Mouse (Mus musculus) liver, embryonic 16.5 days (tissue): ENCODE measurements around the gene Gm6588. TPM values are rescaled to one million over a fixed set of nuclear protein-coding genes. Genes with fewer than 3 reads are reported as not detected.

Experiments
- ATAC-seq: fragments of 200-750 bp; cut with Nextera tagmentation; 2 replicates; pipeline ENCODE4 v1.8.0; 2017; ENCODE audit warnings: low read depth, mild to moderate bottlenecking, moderate number of reproducible peaks, moderate library complexity
- H3K27ac ChIP-seq: fragments of 300-500 bp; sonication (generic); 2 replicates; pipeline ENCODE4 v1.5.1; 2014; ENCODE audit warnings: mild to moderate bottlenecking, low read length
- H3K27me3 ChIP-seq: fragments of 300-500 bp; sonication (generic); 2 replicates; pipeline ENCODE4 v1.6.1; 2014; ENCODE audit warnings: low read depth, low read length, mixed read lengths; ENCODE audit not compliant: control insufficient read depth, insufficient read depth
- H3K36me3 ChIP-seq: fragments of 300-500 bp; sonication (generic); 2 replicates; pipeline ENCODE4 v1.6.1; 2014; ENCODE audit warnings: mild to moderate bottlenecking; ENCODE audit not compliant: control insufficient read depth, insufficient read depth
- H3K4me1 ChIP-seq: fragments of 300-500 bp; sonication (generic); 2 replicates; pipeline ENCODE4 v1.6.1; 2014; ENCODE audit warnings: low read depth, low read length, mixed read lengths; ENCODE audit not compliant: control insufficient read depth
- H3K4me2 ChIP-seq: fragments of 300-500 bp; sonication (generic); 2 replicates; pipeline ENCODE4 v1.6.1; 2014; ENCODE audit warnings: low read depth, low read length, mixed read lengths
- H3K4me3 ChIP-seq: fragments of 300-500 bp; sonication (generic); 2 replicates; pipeline ENCODE4 v1.5.1; 2014; ENCODE audit warnings: low read depth, mild to moderate bottlenecking, low read length
- H3K9ac ChIP-seq: fragments of 300-500 bp; sonication (generic); 2 replicates; pipeline ENCODE4 v1.6.1; 2014; ENCODE audit warnings: low read depth, low read length
- H3K9me3 ChIP-seq: fragments of 300-500 bp; sonication (generic); replicated peaks from 2 replicates; pipeline ENCODE4 v1.6.1; 2016; ENCODE audit warnings: low read length; ENCODE audit not compliant: control insufficient read depth
- WGBS: fragments of 180-500 bp; shearing (Covaris S2); extraction: QIAGEN DNeasy Blood & Tissue Kit; methylation state at CpG from one replicate; pipeline ENCODE4 v1.1.7; 2014; ENCODE audit not compliant: insufficient replicate concordance; 5-methylcytosine and 5-hydroxymethylcytosine counted together
- polyA plus RNA-seq: library from polyadenylated mRNA; unstranded; fragments of >200 nt; fragmentation: Nextera tagmentation; extraction: Ambion mirVana; gene quantifications from 2 replicates; pipeline ENCODE4 v1.2.1, GENCODE M21; 2015

Gene Gm6588
- polyA plus RNA-seq, 1 experiment from 2014 or later, result not detected

GRCm38 (mm10) chr5:112499918-112500682 lies 50.9 kb downstream of the Gm6588 start:
- Histone ChIP-seq H3K27ac (no peak overlapping the region), H3K4me2 (no peak overlapping the region), H3K27me3 (no peaks in the 10 kb centered on the region), H3K9me3 (no peaks in the 10 kb centered on the region), H3K4me1 (no peaks in the 10 kb centered on the region), H3K36me3 (no peaks in the 10 kb centered on the region), H3K4me3 (no peak overlapping the region), H3K9ac (no peak overlapping the region)
- ATAC-seq, result no peak
- WGBS, result 49% methylated on average over 8 of the region's 8 CpGs

Other genes starting within 250 kb of the Gm6588 start
- 0.49 and 0.67 TPM in 2 replicates for gene Cryba4, start 196.9 kb upstream of the Gm6588 start, polyA plus RNA-seq
- gene Crybb1, start 193.6 kb upstream of the Gm6588 start, polyA plus RNA-seq, result 0.28 and 0.32 TPM in 2 replicates
- 38.5 and 38.8 TPM in 2 replicates for gene Tpst2, start 172.7 kb upstream of the Gm6588 start, polyA plus RNA-seq
- 11.8 and 12.6 TPM in 2 replicates for gene Tfip11, start 123.1 kb upstream of the Gm6588 start, polyA plus RNA-seq
- 12.6 and 12.9 TPM in 2 replicates for gene Srrd, start 106.4 kb upstream of the Gm6588 start, polyA plus RNA-seq
- gene Hps4, start 106.3 kb upstream of the Gm6588 start, polyA plus RNA-seq, result 10.9 and 11.8 TPM in 2 replicates
- 0.04 and 0.13 TPM in 2 replicates for gene Gm6583, start 93.4 kb upstream of the Gm6588 start, polyA plus RNA-seq
- not detected in 2 replicates for gene Asphd2, start 54.6 kb upstream of the Gm6588 start, polyA plus RNA-seq
- gene Sez6l, start 127.8 kb downstream of the Gm6588 start, polyA plus RNA-seq, result 0.01 and 0.02 TPM in 2 replicates